Mouse (Mus musculus) left cerebral cortex, postnatal 36 days (tissue): ENCODE data around the gene Tbx2. TPM values are rescaled to one million over a fixed set of nuclear protein-coding genes. Genes with fewer than 3 reads are reported as not detected.

Experiments
- DNase-seq, 2 experiments: peaks; one replicate each; pipeline ENCODE4 v3.0.0; 2021 to 2022; ENCODE audit warnings: low spot score in 2 of 2, mixed read lengths in 1 of 2
- intact Hi-C: fragments of 180-260 bp; cut with DNase I; formaldehyde crosslinking; loops from one replicate; pipeline ENCODE4 v1.15.1; 2025
- total RNA-seq, 2 experiments: library from RNA; stranded (reverse); gene quantifications; 2 replicates each; pipeline ENCODE4 v1.2.3; 2021

Tbx2 gene
- total RNA-seq, 2 experiments from 2014 or later = 1.9 to 2.2 TPM

DNA sequence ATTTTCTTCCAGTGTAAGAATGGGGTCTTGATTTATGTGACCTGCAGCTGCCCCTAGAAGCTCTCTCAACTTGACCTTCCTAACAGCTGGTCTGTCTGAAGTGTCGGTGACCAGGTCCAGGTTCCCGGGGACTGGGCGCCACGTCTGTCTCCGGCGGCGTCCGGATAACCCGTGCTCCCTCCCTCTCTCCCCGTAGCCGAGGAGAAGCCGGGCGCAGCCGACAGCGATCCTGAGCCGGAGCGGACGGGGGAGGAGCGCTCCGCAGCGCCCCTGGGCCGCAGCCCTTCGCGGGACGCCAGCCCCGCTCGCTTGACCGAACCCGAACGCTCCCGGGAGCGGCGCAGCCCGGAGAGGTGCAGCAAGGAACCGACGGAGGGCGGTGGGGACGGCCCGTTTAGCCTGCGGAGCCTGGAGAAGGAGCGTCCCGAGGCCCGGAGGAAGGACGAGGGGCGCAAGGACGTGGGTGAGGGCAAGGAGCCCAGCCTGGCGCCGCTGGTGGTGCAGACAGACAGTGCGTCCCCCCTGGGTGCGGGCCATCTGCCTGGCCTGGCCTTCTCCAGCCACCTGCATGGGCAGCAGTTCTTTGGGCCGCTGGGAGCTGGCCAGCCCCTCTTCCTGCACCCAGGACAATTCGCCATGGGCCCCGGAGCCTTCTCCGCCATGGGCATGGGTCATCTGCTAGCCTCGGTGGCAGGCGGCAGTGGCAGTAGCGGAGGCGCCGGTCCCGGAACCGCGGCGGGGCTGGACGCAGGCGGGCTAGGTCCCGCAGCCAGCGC is 5.5 kb downstream of the Tbx2 start:
- intact Hi-C loops = loop anchor here (5.0 to 10.0 kb wide), 2 partner anchors 1316 to 1983 kb away; partner anchors contain the start of gene Hnf1b
- no peak for DNase-seq

DNA sequence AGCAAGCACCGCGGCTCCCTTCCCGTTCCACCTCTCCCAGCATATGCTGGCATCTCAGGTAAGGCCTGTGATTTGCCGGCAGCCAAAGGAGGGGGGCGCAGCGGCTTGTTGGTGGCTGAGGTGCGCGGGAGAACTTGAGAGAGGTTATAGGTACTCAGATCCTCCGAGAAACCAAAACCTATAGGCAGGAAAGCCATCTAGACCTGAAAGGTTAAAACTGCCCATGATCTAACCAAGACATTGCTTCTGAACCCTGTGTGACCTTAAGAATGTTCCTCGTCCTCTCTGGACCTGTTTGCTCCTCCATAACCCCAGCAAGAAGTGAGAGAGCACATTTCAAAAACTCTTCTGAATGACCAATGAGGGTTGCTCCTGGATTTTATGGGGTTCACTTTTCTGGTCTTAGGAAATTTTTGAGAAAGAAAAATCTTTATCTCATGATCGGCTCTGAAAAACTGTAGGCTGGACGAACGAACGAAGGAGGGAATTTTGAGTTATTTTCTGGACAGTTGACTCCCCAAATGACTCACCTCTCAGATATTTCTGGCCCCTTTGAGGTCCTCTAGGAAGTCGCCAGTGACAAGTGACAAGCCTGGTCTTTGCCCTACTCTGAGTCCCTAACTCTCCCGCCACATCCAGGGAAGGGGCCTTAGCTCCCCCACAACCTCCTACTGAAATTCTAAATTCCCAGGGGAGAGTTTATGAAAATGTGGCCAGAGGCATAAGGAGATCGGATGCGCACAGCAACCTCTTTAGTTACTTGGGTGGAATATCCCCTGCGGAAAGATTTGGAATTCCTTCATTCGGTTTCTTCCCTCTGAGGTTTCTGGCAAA is 6.3 kb downstream of the Tbx2 start:
- intact Hi-C loops = loop anchor here (5.0 to 10.0 kb wide), 2 partner anchors 1316 to 1984 kb away; partner anchors contain the start of gene Hnf1b
- no peak for DNase-seq

DNA sequence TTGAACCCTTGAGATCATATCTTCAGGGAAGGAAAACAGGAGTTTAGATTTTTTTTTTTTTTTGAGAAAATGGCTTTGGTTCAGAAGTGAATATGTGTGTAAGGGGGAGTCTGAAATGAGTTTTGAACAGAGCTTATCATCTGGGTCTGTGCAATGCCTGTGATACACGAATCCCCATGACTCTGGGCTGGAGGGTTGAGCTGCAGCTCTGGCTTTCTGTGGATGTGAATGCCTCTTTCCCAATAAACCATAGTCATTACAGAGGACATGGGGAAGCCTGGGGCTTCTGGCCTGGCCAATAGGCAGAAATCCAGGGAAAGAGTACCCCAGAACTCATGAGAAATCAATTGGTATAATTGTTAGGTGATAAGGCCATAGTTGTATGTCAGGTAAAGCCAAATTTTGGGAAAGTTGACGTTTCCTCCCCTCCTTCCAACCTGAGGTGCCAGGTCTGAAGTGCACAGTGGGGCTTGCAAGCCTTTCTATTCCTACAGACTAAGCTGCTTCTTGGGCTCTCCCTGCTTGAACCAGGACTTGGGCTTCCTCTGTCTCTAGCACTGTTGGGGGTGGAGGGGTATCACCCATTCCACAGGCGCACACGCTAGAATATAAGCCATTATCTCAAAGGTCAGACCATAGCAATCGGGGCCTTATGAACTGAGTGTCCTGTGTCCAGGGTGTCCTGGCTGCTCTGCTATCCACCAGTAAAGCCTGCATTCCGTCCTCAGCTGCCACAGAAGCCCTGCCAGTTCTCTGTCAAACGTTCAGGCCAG is 7.1 kb downstream of the Tbx2 start:
- intact Hi-C loops = loop anchor here (5.0 to 10.0 kb wide), 7 partner anchors 48 to 1985 kb away; partner anchors contain the start of genes Hnf1b, Med13 and Tbx4

GRCm38 (mm10) chr11:85840031-85840802 is 7.9 kb downstream of the Tbx2 start:
- intact Hi-C loops = loop anchor here (5.0 to 10.0 kb wide), 5 partner anchors 47 to 515 kb away; partner anchors contain the start of genes Med13 and Tbx4
- DNase-seq = no peak

More for the DNA sequence above, 7.1 kb downstream of the Tbx2 start:
- no peak for DNase-seq

- intact Hi-C loops = loop anchor here (5.0 to 10.0 kb wide), 5 partner anchors 47 to 514 kb away; partner anchors contain the start of genes Med13 and Tbx4
- no peak for DNase-seq
Observed at GRCm38 (mm10) chr11:85840803-85841145, 8.4 kb downstream of the Tbx2 start.

GRCm38 (mm10) chr11:85841211-85841681 is 8.9 kb downstream of the Tbx2 start:
- DNase-seq = no peak
- intact Hi-C loops = loop anchor here (5.0 to 10.0 kb wide), 5 partner anchors 46 to 514 kb away; partner anchors contain the start of genes Med13 and Tbx4

DNA sequence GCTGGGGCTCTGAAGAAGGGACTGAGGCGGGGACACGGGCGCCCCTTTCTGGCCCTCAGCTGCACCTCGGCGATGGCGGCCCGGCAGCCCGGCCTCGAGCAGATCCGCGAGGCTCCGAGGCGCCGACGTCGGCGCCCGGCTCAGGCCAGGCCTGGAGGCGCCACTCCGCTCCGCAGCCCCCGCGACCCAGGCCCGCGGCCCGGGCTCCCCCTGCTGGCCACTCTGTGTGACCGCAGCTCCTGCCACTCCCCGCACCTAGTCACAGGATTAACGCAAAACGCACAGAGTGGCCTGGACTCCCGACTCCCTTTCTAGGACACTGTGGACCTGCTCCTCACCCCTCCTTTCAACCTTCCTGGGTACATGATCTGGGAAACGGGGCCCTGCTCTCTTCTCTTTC is 9.6 kb downstream of the Tbx2 start:
- DNase-seq = no peak
- intact Hi-C loops = loop anchor here (5.0 to 10.0 kb wide), 5 partner anchors 45 to 513 kb away; partner anchors contain the start of genes Med13 and Tbx4

DNA sequence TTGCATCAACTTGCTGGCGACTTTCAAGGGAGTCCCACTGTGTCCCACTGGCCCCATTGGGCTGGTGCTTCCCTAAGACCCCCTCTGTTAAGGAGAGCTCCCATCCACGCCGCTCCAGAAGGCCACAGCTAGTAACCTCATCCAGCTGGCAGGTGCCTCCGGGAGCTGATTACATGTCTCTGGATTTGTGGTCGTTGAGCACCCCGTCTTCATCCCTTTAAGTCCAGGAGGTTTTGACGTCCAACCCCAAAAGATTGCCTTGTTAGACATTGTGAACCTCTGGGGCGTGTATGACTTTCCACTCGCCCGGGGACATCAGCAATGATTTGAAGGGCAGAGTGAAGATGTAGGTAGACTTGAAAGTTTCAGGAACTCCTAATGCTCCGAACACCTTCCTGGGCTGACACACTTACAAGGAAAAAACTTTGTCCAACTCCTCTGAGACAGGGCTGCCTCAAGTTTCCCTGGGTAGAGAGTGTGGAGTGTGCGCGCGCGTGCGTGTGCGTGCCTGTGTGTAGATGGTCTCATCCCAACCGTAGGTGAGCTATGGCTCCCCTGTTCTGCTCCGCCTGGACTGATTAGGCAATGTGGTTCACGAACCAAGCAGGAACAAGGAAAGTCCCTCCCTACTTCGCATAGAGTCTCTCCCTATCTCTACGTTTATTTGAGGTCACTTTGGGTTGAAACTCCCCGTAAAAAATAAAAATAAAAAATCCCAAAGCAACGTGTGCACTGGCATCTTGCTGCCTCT is 10.4 kb downstream of the Tbx2 start:
- intact Hi-C loops = loop anchor here (5.0 to 10.0 kb wide), 5 partner anchors 45 to 512 kb away; partner anchors contain the start of genes Med13 and Tbx4
- no peak for DNase-seq

- intact Hi-C loops = loop anchor here (5.0 to 10.0 kb wide), 5 partner anchors 44 to 511 kb away; partner anchors contain the start of genes Med13 and Tbx4
- no peak for DNase-seq
Observed at GRCm38 (mm10) chr11:85843347-85843692, 11.0 kb downstream of the Tbx2 start.

DNA sequence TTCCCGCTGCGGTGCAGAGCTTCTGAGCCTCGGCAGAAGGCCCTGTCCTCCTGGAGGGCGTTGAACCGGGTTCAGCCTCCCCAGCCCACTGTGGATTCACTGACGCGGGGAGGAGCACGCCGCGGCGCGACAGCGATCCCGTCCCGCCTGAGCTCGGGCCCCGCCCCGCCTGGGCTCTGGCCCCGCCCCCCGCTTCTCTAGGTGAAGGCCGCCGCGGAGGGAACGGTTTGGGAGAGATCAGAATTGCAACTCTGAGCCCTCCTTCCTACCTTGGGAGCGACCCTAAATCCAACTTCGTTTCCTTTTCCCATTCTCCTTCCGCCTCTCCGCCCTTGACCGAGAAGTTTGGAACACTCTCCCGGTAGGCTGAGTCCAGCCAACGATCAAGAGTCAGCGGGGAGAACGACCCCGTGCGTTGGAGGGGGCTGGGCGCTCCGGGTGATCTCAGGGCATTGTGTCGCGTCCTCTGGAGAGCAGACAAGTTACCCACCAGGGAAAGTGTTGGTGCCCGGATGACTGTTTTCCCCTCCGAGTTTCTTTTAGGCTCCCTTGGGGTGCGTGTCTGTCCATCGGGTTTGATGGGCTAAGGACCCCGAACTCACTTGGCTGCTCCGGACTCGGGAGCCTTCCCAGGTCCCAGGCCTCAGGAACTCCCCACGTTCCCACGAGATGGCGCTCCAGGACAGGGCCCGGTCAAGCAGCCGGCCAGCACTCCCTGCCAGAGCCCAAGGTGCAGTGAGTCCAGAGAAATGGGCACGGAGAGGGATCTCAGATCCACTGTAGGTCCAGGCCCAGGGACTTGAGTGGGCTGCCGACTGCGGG is 12.0 kb downstream of the Tbx2 start:
- intact Hi-C loops = loop anchor here (5.0 to 10.0 kb wide), 5 partner anchors 43 to 510 kb away; partner anchors contain the start of genes Med13 and Tbx4
- DNase-seq = peak; percentile 67 to 76

DNA sequence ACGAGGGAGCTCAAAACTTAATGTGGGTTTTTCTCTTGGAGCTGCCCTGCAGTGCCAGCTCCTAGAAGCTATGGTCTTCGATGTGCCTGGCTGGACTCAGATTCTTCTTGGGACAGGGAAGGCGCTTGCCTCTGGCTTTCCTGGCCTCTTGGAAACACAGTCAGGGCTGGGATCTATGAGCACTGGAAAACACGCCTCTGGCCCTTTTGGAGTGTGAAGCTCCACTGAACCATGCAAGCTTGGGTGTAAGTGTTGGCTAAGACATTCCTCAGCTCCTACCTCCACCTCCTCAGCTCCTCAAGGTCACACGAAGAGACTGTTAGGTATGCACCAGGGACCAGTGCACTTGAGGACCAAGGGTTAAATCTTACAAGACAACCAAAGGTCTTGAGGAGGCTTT is 12.6 kb downstream of the Tbx2 start:
- intact Hi-C loops = loop anchor here (5.0 to 10.0 kb wide), 6 partner anchors 42 to 510 kb away; partner anchors contain the start of genes Med13 and Tbx4
- no peak for DNase-seq

DNA sequence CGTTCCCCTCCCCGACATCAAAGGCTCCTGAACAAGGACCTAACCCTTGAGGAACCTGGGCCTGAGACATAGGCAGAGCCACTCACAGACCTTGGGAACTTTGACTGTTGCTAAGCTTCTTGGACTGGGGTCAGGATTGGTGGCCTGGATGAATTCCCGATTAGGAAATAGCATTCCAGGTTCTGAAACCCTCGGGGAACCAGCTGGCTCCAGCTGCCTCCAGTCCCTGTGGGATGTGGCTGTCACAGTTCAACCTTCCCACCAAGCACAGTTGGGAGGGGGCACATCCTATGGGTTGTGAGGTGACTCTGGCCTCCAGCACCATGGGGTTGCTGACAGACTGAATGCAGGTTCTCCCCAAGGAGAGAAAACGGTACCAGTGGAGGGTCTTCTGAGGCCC is 13.6 kb downstream of the Tbx2 start:
- no peak for DNase-seq
- intact Hi-C loops = loop anchor here (5.0 to 10.0 kb wide), 3 partner anchors 326 to 509 kb away; partner anchors contain the start of gene Med13

DNA sequence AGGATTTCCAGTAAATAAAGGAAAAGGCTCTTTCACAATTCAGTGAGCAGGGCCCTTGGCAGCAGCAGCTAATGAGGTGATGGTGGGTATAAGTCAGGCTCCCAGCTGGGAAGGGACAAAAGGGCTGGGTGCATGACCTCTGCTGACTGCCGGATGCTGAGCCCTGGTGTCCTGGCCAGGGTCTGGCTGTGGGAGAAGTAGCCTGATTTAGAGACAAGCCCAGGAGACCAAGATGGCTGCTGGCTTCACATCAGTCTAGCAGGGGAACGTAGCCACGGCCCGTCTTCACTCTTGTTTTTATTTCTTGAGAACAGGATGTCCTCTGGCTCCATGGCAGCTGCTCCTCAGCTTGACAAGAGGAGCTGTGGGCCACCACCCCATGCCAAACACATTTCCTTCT is 14.2 kb downstream of the Tbx2 start:
- DNase-seq = no peak
- intact Hi-C loops = loop anchor here (5.0 to 10.0 kb wide), 3 partner anchors 326 to 508 kb away; partner anchors contain the start of gene Med13

DNA sequence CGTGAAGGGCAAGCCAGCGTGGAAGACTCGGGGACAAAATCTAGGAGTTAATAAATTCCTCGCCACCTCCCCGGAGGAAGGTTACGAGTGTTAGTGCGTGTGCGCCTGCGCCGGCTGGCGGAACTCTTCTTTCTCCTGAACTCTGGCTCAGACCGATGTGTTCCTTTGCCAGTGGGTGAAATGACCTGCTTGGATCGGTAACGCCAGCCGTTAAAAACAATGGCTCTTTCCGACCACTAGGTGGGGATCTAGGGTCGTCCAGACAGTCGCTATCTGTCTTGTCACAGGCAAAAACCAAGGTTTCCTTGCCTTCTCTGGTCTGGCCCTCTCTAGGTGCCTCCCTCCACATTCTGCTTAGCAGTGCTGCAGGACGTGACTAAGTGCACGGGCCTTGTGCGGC is 16.7 kb downstream of the Tbx2 start:
- no peak for DNase-seq
- intact Hi-C loops = loop anchor here (2.0 to 10.0 kb wide), 5 partner anchors 124 to 506 kb away; partner anchors contain the start of gene Med13

DNA sequence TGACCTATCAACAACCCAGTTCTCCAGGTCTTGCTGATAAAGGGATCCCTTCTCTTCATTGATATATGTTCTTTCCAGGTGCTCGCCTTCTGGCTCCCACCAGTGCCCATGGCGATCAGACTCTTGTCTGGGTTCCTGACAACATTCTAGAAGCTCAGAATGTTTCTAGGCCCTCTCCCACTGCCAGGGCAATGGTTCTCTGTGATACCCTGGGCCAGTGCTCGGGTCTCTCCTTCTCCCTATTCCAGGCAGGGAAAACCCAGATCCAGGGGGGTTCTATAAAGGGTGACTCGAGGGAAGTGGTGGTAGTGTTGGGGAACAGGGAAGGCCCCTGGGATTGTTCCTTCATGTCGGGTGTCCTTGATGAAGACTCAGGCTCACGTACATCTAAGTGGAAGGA is 17.9 kb downstream of the Tbx2 start, which contains the start of gene Gm11444:
TSS of gene Gm11444 (minus strand) at position 101 of the 400 bp plus-strand sequence.
- intact Hi-C loops = no loop called here
- DNase-seq = no peak

DNA sequence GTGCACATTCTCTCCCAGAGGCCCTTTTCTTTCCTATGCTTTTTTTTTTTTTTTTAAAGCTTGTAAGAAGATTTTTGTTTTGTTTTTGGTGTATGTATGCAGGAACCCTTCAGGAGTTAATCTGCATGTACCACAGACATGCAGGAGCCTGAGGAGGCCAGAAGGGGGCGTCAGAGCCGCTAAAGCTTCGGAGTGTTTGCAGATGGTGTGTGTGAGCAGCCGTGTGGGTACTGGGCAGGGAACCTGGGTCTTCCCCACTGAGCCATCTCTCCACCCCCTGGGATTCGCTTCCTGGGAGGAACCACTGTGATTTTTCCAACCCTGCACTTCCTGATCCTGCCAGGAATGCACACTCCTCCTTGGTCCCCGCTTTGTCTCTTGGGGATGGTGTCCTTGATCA is 18.4 kb downstream of the Tbx2 start:
- DNase-seq = no peak
- intact Hi-C loops = no loop called here
